Mouse (Mus musculus): ENCODE data around the gene Pdlim7. TPM values are rescaled to one million over a fixed set of nuclear protein-coding genes. Genes with fewer than 3 reads are reported as not detected.

Pdlim7 gene
- total and polyA plus RNA-seq, 3 experiments, result 8.5 to 52.5 (median 19.9) TPM

DNA sequence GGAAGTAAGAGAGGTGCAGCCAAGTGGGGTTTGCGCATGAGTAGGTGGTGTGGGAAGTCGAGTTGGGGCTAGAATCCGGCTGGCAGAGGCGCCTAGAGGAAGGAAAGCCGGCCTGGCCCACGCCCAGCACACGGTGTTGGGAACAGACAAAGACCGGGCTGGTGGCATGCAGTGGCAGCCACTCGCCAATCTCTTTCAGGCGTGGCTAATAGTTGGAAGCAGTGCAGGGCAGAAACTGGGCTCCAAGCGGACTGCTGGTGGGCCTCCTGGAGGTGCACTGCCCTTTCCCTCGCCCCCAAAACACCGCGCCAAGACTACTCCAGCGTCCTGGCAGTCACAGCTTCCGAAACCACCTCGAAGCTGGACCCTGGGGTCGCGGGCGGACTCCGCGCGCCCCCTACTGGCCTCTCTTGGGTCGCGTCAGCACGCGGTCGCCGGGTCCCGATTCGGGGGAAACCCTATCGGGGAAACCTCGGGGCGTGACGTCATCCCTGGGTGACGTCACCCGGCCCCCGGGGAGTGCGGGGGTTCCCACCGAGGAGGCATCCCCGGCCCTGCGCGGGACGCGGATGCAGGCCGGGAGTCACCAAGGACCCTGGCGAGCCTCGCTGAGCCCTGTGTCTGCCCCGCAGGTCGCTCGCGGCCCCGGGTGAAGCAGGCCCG lies 42.2 kb downstream of the Pdlim7 start:
- DNase-seq (ENCODE audit: low spot score), result peak; percentile 90
- H3K4me3 ChIP-seq (ENCODE audit: low read depth, low read length), result peak overlapping the region; percentile 71
- TF ChIP-seq CTCF (IDR thresholded peaks at IDR 0.05; ENCODE audit: low read depth, low read length) (peak; percentile 51; the same call in 1 of the 2 replicates), GATA2 (IDR thresholded peaks at IDR 0.05; ENCODE audit: borderline replicate concordance, low read depth, low read length) (no peak), TAL1 (conservative IDR thresholded peaks at IDR 0.05; ENCODE audit: low read depth, low read length) (no peak), GATA1 (IDR thresholded peaks at IDR 0.05; ENCODE audit: borderline replicate concordance, low read length) (no peak), POLR2AphosphoS5 (IDR thresholded peaks at IDR 0.05; ENCODE audit: insufficient replicate concordance, low read depth, low read length) (no peak)
- H3K9me3 ChIP-seq (replicated peaks), result peaks cover 8% of the 10 kb centered on the region
- H3K27me3 ChIP-seq (ENCODE audit: insufficient read depth, low read length), result peaks cover 68% of the 10 kb centered on the region
- ATAC-seq (ENCODE audit: extremely low read depth, insufficient number of reproducible peaks, low FRiP score, poor library complexity, severe bottlenecking), result no peak
- H3K36me3 ChIP-seq (replicated peaks), result peaks cover 2% of the 10 kb centered on the region
- H3K4me1 ChIP-seq (ENCODE audit: insufficient read depth, low read depth, low read length), result peaks cover 23% of the 10 kb centered on the region

DNA sequence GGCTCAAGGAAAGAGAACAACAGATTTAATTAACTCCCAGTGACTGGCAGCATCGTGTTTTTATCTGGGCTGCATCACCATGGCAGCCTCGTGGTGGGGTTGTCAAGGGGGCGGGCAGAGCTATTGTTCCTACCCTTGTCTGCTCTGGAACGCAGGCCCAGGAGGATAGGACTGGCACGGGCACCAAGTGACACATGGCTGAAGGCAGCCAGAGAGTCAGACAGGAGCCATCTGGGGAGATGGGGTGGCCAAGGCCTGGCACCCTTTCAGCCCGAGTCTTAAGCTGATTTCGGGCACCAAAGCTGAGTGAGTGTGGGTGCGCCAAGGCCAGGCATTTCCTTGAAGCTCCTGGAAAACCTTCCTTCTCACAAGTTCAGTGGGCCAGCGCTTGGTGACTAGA lies 43.1 kb downstream of the Pdlim7 start:
- TF ChIP-seq GATA2 (IDR thresholded peaks at IDR 0.05; ENCODE audit: borderline replicate concordance, low read depth, low read length) (no peak), POLR2AphosphoS5 (IDR thresholded peaks at IDR 0.05; ENCODE audit: insufficient replicate concordance, low read depth, low read length) (no peak), GATA1 (IDR thresholded peaks at IDR 0.05; ENCODE audit: borderline replicate concordance, low read length) (no peak), CTCF (IDR thresholded peaks at IDR 0.05; ENCODE audit: low read depth, low read length) (no peak), TAL1 (conservative IDR thresholded peaks at IDR 0.05; ENCODE audit: low read depth, low read length) (no peak)
- ATAC-seq (ENCODE audit: extremely low read depth, insufficient number of reproducible peaks, low FRiP score, poor library complexity, severe bottlenecking) (no peak), DNase-seq (ENCODE audit: low spot score) (no peak)
- H3K4me3 ChIP-seq (ENCODE audit: low read depth, low read length), result no peak overlapping the region
- peaks cover 3% of the 10 kb centered on the region for H3K36me3 ChIP-seq (replicated peaks)
- H3K27me3 ChIP-seq (ENCODE audit: insufficient read depth, low read length), result peaks cover 61% of the 10 kb centered on the region
- H3K4me1 ChIP-seq (ENCODE audit: insufficient read depth, low read depth, low read length), result peaks cover 26% of the 10 kb centered on the region
- H3K9me3 ChIP-seq (replicated peaks), result peaks cover 8% of the 10 kb centered on the region

DNA sequence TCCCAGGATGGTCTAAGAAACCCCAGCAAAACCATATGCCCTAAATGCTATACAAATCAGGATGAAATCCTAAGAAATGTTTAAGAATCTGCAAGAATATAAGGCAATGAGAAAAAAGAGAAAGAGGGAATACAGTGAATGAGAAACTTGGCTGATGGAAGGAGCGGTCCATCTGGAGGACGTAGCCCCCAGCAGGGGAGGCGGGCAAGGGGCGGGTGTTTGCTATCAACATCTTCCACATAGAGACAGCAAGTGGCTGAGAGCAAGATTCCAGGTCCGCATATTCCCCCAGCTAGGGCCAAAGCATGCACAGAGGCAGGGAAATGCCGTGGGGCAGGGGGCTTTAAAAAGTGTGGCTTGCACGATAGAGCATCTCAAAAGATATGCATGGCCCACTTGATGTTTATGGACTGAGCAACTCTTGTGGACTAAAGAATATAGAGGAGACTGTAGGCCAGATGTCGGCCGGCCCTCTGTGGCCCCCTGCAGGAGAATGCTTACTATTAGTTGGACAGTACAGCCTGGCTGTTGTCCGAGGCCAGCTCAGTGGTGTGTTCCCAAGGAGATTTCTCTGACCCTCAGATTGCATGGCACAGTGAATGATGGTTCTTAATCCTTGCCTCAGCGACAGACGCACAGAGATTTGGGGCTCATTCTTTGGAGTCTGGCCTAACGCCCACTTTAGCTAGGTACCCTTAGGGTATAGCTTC lies 44.5 kb downstream of the Pdlim7 start:
- H3K36me3 ChIP-seq (replicated peaks), result peaks cover 15% of the 10 kb centered on the region
- H3K4me3 ChIP-seq (ENCODE audit: low read depth, low read length), result no peak overlapping the region
- TF ChIP-seq GATA1 (IDR thresholded peaks at IDR 0.05; ENCODE audit: borderline replicate concordance, low read length), result no peak
- TF ChIP-seq GATA2 (IDR thresholded peaks at IDR 0.05; ENCODE audit: borderline replicate concordance, low read depth, low read length), result no peak
- no peak for TF ChIP-seq CTCF (IDR thresholded peaks at IDR 0.05; ENCODE audit: low read depth, low read length)
- TF ChIP-seq POLR2AphosphoS5 (IDR thresholded peaks at IDR 0.05; ENCODE audit: insufficient replicate concordance, low read depth, low read length), result no peak
- no peak for TF ChIP-seq TAL1 (conservative IDR thresholded peaks at IDR 0.05; ENCODE audit: low read depth, low read length)
- H3K27me3 ChIP-seq (ENCODE audit: insufficient read depth, low read length), result peaks cover 47% of the 10 kb centered on the region
- H3K4me1 ChIP-seq (ENCODE audit: insufficient read depth, low read depth, low read length), result peaks cover 36% of the 10 kb centered on the region
- peaks cover 8% of the 10 kb centered on the region for H3K9me3 ChIP-seq (replicated peaks)
- DNase-seq (ENCODE audit: low spot score) (no peak), ATAC-seq (ENCODE audit: extremely low read depth, insufficient number of reproducible peaks, low FRiP score, poor library complexity, severe bottlenecking) (no peak)

DNA sequence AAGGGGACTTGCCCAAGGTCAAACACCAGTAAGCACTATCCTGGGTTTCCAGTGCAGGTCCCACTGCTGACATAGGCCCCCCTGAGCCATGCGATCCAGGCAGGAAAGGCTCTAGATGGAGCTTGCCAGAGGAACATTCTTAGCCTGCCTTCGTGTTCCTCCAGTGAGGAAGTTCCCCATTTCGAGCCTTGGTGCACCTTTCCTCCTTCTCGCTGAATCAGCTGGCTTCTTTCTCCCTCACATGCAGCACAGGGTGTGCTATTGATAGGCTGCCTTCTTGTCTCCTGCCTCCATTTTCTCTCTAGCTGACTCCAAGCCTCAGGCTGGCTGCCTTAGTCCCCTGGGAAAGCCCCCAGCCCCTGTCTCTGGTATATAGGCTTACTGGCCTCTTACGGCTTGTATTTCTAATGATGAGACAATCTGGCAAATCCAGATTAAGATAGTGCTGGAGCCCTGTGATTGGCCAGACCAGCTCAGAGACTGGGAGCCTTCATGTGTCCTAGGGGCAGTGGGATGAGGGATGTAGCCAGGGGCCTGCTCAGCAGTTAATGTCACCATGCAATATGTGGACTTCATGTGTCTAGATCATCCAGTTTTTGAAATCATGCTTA lies 47.5 kb downstream of the Pdlim7 start:
- Histone ChIP-seq H3K4me3 (ENCODE audit: low read depth, low read length) (no peak overlapping the region), H3K9me3 (replicated peaks) (no peaks in the 10 kb centered on the region), H3K27me3 (ENCODE audit: insufficient read depth, low read length) (peaks cover 17% of the 10 kb centered on the region), H3K36me3 (replicated peaks) (peaks cover 45% of the 10 kb centered on the region), H3K4me1 (ENCODE audit: insufficient read depth, low read depth, low read length) (peaks cover 23% of the 10 kb centered on the region)
- no peak for TF ChIP-seq GATA1 (IDR thresholded peaks at IDR 0.05; ENCODE audit: borderline replicate concordance, low read length)
- TF ChIP-seq POLR2AphosphoS5 (IDR thresholded peaks at IDR 0.05; ENCODE audit: insufficient replicate concordance, low read depth, low read length), result no peak
- no peak for TF ChIP-seq TAL1 (conservative IDR thresholded peaks at IDR 0.05; ENCODE audit: low read depth, low read length)
- no peak for TF ChIP-seq GATA2 (IDR thresholded peaks at IDR 0.05; ENCODE audit: borderline replicate concordance, low read depth, low read length)
- no peak for TF ChIP-seq CTCF (IDR thresholded peaks at IDR 0.05; ENCODE audit: low read depth, low read length)
- DNase-seq (ENCODE audit: low spot score) (no peak), ATAC-seq (ENCODE audit: extremely low read depth, insufficient number of reproducible peaks, low FRiP score, poor library complexity, severe bottlenecking) (no peak)

DNA sequence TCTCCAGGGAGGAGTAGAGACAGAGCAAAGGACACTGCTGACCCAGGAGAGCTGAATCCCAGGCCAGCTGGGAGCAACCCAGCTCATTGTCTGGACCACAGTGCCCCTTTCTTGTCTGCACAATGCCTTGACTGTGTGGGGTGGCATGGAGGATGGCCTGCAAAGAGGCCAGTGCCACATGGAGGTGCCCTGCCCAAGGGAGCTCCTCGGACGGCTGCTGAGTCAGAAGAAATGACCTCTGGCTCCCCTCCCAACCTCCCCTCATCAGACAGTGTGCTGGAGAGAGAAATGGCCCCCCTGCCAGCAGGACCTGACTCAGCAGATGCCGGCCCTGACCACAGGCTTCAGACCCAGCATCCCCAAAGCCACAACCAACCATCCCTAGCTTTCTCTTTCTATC lies 48.3 kb downstream of the Pdlim7 start:
- no peaks in the 10 kb centered on the region for H3K9me3 ChIP-seq (replicated peaks)
- H3K4me1 ChIP-seq (ENCODE audit: insufficient read depth, low read depth, low read length), result peaks cover 19% of the 10 kb centered on the region
- TF ChIP-seq TAL1 (conservative IDR thresholded peaks at IDR 0.05; ENCODE audit: low read depth, low read length), result no peak
- TF ChIP-seq GATA2 (IDR thresholded peaks at IDR 0.05; ENCODE audit: borderline replicate concordance, low read depth, low read length), result no peak
- no peak for TF ChIP-seq CTCF (IDR thresholded peaks at IDR 0.05; ENCODE audit: low read depth, low read length)
- TF ChIP-seq POLR2AphosphoS5 (IDR thresholded peaks at IDR 0.05; ENCODE audit: insufficient replicate concordance, low read depth, low read length), result no peak
- H3K36me3 ChIP-seq (replicated peaks), result peaks cover 52% of the 10 kb centered on the region
- DNase-seq (ENCODE audit: low spot score) (no peak), ATAC-seq (ENCODE audit: extremely low read depth, insufficient number of reproducible peaks, low FRiP score, poor library complexity, severe bottlenecking) (no peak)
- peaks cover 9% of the 10 kb centered on the region for H3K27me3 ChIP-seq (ENCODE audit: insufficient read depth, low read length)
- H3K4me3 ChIP-seq (ENCODE audit: low read depth, low read length), result no peak overlapping the region
